Mouse (Mus musculus) brain, embryonic 14.5 days (tissue): ENCODE measurements around the gene D5Ertd579e. TPM values are rescaled to one million over a fixed set of nuclear protein-coding genes. Genes with fewer than 3 reads are reported as not detected.

ENCODE experiments used
- DNase-seq: peaks from one replicate; pipeline ENCODE4 v3.0.0-alpha.2; 2011; ENCODE audit warnings: low read depth
- CTCF ChIP-seq: fragments of 200-500 bp; IDR thresholded peaks from 2 replicates; pipeline ENCODE4 v1.5.1; 2012; ENCODE audit warnings: inconsistent platforms, mild to moderate bottlenecking, moderate library complexity, borderline replicate concordance; ENCODE audit not compliant: insufficient read depth, insufficient read length; ENCODE audit errors: extremely low read depth
- POLR2A ChIP-seq: fragments of 200-500 bp; IDR thresholded peaks from 2 replicates; pipeline ENCODE4 v1.6.1; 2012; ENCODE audit warnings: mild to moderate bottlenecking, inconsistent platforms, borderline replicate concordance; ENCODE audit not compliant: poor library complexity, insufficient read depth, insufficient read length, severe bottlenecking; ENCODE audit errors: extremely low read depth
- polyA plus RNA-seq: library from polyadenylated mRNA; depleted of rRNA; stranded (reverse); fragments of >200 nt; gene quantifications from 2 replicates; pipeline ENCODE4 v1.2.3, GENCODE M21; 2012

D5Ertd579e gene
- polyA plus RNA-seq, 1 experiment = 58.3 TPM

DNA sequence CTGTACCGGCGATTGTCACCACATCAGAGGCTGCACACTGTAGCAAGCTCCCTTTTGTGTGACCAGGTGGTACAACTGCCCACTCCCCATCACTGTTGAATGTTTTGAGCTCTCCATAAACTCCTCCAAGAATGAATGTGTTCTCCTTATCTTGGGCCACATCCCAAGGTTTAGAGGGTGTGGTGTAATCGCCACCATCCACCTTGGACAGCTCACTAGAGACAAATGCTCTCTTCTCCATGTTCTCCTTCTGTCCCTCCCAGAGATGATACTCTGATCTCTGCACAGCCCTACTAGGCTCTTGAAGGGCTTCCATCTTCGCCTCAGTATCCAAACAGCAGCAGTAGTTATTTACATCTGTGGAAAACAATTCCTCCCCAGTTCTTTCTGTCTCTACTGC, 81.7 kb downstream of the D5Ertd579e start:
- DNase-seq = no peak
- TF ChIP-seq CTCF (no peak), POLR2A (no peak)

GRCm38 (mm10) chr5:36608939-36609499, 86.8 kb downstream of the D5Ertd579e start:
- no peak for DNase-seq
- TF ChIP-seq CTCF = no peak
- no peak for TF ChIP-seq POLR2A

DNA sequence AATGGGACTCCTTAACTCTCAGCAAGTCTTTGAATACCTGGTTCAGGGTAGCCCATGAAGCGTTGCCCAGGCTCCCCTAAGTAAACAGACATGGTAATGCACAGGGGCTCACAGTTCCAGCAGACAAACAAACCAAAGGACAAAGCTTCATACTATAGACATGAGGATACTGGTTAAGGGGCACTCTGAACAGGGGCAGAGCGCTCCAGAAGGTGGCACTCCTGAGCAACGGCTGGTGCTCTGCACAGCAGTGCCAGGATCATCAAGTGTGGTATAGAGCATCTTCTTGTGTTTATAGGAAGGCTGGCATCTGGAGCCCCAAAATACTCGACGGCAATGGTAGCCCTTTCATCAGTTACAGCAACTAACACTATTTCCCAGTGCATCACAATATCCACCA, 92.8 kb downstream of the D5Ertd579e start:
- TF ChIP-seq POLR2A (no peak), CTCF (peak; percentile 62)
- DNase-seq = peak; percentile 42

DNA sequence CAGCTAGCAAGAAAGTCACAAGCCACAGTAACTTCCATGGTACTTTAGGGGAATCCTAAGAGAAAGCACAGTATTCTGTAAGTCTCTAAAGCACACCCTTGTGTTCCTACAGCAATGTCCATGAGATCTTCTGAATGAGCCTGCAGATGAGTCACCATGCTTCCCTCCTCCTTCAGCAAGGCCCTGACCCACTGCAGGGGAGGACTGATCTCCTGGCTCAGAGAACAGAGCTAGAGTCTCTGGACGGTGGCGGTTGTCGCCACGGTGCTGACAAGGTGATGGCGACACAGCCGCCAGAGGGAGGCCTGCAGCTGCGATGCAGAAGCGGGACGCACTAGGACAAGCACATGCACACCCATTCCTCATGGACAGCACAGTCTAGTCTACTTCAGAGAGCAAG, 93.8 kb downstream of the D5Ertd579e start:
- TF ChIP-seq CTCF = no peak
- TF ChIP-seq POLR2A = no peak
- DNase-seq = no peak

- TF ChIP-seq CTCF = no peak
- TF ChIP-seq POLR2A = no peak
Measured at GRCm38 (mm10) chr5:36601492-36601891, 94.3 kb downstream of the D5Ertd579e start.

DNA sequence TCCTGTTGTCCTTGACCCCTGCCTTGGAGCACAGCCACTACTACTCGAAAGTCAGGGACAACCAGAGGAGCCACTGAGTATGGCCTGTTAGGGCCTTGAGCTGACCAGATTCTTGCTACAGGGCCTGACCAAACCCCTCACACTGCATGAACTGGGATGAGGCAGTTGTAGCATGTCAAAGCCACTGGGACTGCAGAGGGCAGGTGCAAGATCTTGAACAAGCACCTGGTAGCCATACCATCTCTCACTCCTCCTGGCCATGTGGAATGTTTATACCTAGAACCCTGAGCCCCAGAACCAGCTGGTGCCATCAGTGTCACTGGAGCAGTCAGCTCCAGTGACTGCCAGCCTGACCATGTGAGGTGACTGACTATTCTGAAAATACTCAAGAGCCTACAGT, 96.9 kb downstream of the D5Ertd579e start:
- no peak for DNase-seq
- no peak for TF ChIP-seq CTCF
- TF ChIP-seq POLR2A = no peak

More at GRCm38 (mm10) chr5:36601492-36601891, 94.3 kb downstream of the D5Ertd579e start:
- no peak for DNase-seq

GRCm38 (mm10) chr5:36597653-36598052, 98.2 kb downstream of the D5Ertd579e start:
- peak; percentile 20 for DNase-seq
- TF ChIP-seq POLR2A (no peak), CTCF (peak; percentile 19; the same call in 1 of the 2 replicates)

DNA sequence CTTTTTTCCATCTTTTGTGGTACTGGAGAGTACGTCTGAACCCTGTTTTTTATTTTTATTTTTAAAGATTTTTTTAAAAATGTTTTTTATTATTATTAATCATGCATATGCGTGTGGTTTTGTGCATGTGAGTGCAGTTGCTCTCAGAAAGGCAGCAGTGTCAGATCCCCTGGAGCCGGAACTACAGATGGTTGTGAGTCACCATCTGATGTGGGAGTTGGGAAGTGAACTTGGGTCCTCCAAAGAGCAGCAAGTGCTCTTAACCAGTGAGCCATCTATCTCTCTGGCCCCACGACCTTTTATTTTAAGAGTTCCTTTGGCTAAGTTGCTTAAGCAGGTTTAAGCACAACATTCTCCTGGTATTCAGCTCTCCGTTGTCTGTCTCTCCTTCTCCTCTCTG, 99.6 kb downstream of the D5Ertd579e start:
- no peak for TF ChIP-seq POLR2A
- no peak for TF ChIP-seq CTCF

DNA sequence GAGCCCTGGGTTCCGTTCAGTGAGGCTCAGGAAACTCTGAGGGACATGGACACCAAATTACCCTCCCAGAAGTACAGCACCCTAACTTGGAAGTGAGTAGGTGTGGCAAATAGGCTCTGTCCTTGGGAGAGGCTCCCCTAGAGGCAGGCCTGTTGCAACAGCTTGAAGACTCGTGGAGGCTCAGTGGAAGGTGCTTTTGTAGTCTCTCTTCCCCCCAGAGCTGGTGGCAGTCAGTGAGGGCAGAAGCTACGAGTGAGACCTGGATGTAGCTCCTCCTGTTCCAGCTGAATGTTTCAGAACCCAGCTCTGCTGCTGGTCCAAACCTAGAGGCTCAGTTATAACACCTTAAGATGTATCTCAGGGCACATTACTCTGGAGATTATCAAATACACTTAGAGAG, 100.7 kb downstream of the D5Ertd579e start:
- TF ChIP-seq POLR2A (no peak), CTCF (no peak)
- DNase-seq = no peak

More for the DNA sequence above, 99.6 kb downstream of the D5Ertd579e start:
- DNase-seq = no peak

- DNase-seq = no peak
- TF ChIP-seq POLR2A (no peak), CTCF (no peak)
Measured at GRCm38 (mm10) chr5:36594344-36594743, 101.5 kb downstream of the D5Ertd579e start.

DNA sequence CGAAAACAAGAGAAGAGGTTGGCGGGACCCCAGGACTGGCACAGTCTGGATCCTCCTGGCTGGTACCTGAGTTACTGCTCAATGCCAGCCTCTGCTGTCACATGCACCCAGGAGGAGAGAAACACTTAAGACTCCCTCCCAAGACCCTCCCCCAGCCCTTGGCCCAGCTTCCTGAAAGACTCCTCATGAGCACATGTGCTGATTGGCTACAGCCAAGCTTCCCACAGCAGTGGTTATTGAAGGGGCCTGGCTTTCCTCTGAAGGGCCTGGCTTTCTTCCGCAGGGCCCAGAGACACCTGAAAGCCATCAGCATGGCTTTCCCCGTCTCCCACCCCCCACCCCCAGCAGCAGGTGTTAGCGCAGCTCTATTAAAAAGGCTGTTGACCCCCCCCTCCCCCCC, 102.6 kb downstream of the D5Ertd579e start, which contains the start of gene Tbc1d14:
Gene Tbc1d14, minus strand, starts transcription at position 101 of the 400 bp plus-strand sequence.
- DNase-seq = no peak
- TF ChIP-seq CTCF (no peak), POLR2A (no peak)

DNA sequence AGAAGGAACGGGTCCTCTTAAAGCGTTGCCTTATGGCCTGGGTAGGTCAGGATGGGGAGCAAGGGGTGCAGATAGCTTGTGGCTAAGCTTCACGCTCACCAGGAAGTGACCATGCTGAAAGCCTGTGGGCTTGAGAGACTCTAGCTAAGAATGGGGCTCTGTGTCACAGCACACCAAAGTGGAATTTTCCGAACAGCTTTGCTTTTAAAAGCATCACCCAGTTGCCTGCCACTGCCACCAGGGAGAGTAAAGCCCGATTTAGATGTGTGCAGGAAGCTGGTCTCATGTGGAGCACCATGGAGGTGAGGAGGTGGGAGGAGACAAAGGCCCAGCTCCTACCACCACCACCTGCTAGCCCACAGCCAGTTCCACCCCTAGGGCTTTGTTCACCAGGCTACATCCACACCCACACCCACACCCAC, 105.3 kb downstream of the D5Ertd579e start:
- TF ChIP-seq POLR2A = no peak
- TF ChIP-seq CTCF = no peak
- no peak for DNase-seq
